Mouse (Mus musculus) hindbrain, postnatal 0 days (tissue): ENCODE measurements around the gene Tmsb10. TPM values are rescaled to one million over a fixed set of nuclear protein-coding genes. Genes with fewer than 3 reads are reported as not detected.

Experiments used
- ATAC-seq: fragments of 200-750 bp; cut with Nextera tagmentation; 2 replicates; pipeline ENCODE4 v1.8.0; 2017; ENCODE audit warnings: mild to moderate bottlenecking, moderate TSS enrichment, moderate library complexity
- DNase-seq: peaks from one replicate; pipeline ENCODE4 v3.0.0-alpha.2; 2015; ENCODE audit warnings: low spot score
- H3K27ac ChIP-seq: fragments of 300-500 bp; sonication (generic); 2 replicates; pipeline ENCODE4 v1.5.1; 2014; ENCODE audit warnings: mild to moderate bottlenecking
- H3K27me3 ChIP-seq: fragments of 300-500 bp; sonication (generic); 2 replicates; pipeline ENCODE4 v1.6.1; 2014; ENCODE audit warnings: low read length, mixed read lengths; ENCODE audit not compliant: insufficient read depth
- H3K36me3 ChIP-seq: fragments of 300-500 bp; sonication (generic); 2 replicates; pipeline ENCODE4 v1.6.1; 2014; ENCODE audit warnings: low read length, mixed read lengths; ENCODE audit not compliant: insufficient read depth
- H3K4me1 ChIP-seq: fragments of 300-500 bp; sonication (generic); 2 replicates; pipeline ENCODE4 v1.6.1; 2014; ENCODE audit warnings: antibody characterized with exemption, low read length, mixed read lengths; ENCODE audit not compliant: insufficient read depth
- H3K4me2 ChIP-seq: fragments of 300-500 bp; sonication (generic); 2 replicates; pipeline ENCODE4 v1.6.1; 2014; ENCODE audit warnings: low read depth, mild to moderate bottlenecking, low read length, moderate library complexity, mixed read lengths
- H3K4me3 ChIP-seq: fragments of 300-500 bp; sonication (generic); 2 replicates; pipeline ENCODE4 v1.5.1; 2014; ENCODE audit warnings: low read length
- H3K9ac ChIP-seq: fragments of 300-500 bp; sonication (generic); replicated peaks from 2 replicates; pipeline ENCODE4 v1.6.1; 2014; ENCODE audit warnings: mild to moderate bottlenecking, low read length, moderate library complexity, mixed read lengths
- H3K9me3 ChIP-seq: fragments of 300-500 bp; sonication (generic); 2 replicates; pipeline ENCODE4 v1.6.1; 2016; ENCODE audit warnings: low read length, mixed read lengths
- CTCF ChIP-seq: IDR thresholded peaks from 2 replicates; pipeline ENCODE4 v1.5.1; 2016; ENCODE audit warnings: antibody characterized with exemption, control low read depth, low read depth
- WGBS: fragments of 180-500 bp; shearing (Covaris S2); extraction: QIAGEN DNeasy Blood & Tissue Kit; methylation state at CpG from one replicate; pipeline ENCODE4 v1.1.7; 2014; 5-methylcytosine and 5-hydroxymethylcytosine counted together
- polyA plus RNA-seq: library from polyadenylated mRNA; unstranded; fragments of >200 nt; fragmentation: Nextera tagmentation; extraction: Ambion mirVana; gene quantifications from 2 replicates; pipeline ENCODE4 v1.2.1, GENCODE M21; 2015
- total RNA-seq: library from RNA; depleted of rRNA; stranded (reverse); fragments of >200 nt; gene quantifications from 2 replicates; pipeline ENCODE4 v1.2.3, GENCODE M21; 2014; rRNA removed

Tmsb10 gene
- total RNA-seq (140 and 166 TPM in 2 replicates), polyA plus RNA-seq (5,541 and 5,741 TPM in 2 replicates)

DNA sequence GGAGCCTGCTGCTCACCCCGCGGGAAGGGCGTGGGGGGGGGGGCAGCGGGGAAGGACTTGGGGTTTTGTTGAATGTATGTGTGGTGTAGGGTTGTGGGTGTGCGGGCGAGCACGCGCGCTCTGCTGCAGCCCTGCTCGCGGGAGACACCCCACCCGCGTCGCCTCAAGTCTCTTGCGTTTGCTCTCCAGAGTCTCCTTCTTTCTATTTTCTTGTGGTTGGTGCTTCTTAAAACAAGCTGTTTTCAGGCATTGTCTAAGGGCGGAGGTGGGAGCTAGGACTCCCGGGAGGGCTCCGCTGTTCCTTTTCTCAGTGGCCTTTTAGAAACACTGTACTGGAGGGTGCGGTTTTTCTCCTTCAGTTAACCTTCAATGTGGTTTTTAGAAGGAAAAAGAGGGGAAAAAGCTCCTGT lies at the start of gene Tmsb10:
TSS of gene Tmsb10 (minus strand) at position 87 of the 410 bp plus-strand sequence.
- peak within 1 kb of the TSS; percentile 87 for H3K4me3 ChIP-seq
- WGBS: under 1% methylated on average over 19 of the region's 19 CpGs
- H3K9me3 ChIP-seq: no peaks in the 10 kb centered on the region
- DNase-seq (no peak), ATAC-seq (peak; percentile 76)
- peaks cover 15% of the 10 kb centered on the region; the same call in 1 of the 2 replicates for H3K4me1 ChIP-seq
- H3K9ac ChIP-seq: peak within 1 kb of the TSS; percentile 98
- H3K4me2 ChIP-seq: peak within 1 kb of the TSS; percentile 72
- no peaks in the 10 kb centered on the region for H3K27me3 ChIP-seq
- TF ChIP-seq CTCF: no peak
- H3K36me3 ChIP-seq: no peaks in the 10 kb centered on the region
- peak within 1 kb of the TSS; percentile 99 for H3K27ac ChIP-seq

DNA sequence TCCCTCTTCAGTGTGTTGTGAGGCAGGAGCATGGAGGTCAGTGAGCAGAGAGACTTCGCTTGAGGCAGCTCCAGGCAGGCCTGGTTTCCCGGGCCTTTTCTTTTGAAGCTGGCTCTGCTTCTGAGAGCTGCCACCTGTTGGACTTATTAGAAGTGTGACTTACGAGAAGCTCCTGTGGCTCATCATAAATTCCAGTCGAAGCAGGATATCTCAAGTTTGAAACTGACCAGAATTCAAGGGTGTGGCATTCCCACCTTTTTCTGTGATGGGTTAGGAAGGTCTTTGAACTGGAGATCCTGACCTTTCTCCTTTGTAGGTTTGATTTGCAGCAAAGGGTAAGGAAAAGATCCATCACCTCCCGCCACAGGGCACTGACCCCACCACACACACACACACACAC lies 45.1 kb upstream of the Tmsb10 start:
- H3K4me1 ChIP-seq: no peaks in the 10 kb centered on the region
- no peak for TF ChIP-seq CTCF
- ATAC-seq: no peak

DNA sequence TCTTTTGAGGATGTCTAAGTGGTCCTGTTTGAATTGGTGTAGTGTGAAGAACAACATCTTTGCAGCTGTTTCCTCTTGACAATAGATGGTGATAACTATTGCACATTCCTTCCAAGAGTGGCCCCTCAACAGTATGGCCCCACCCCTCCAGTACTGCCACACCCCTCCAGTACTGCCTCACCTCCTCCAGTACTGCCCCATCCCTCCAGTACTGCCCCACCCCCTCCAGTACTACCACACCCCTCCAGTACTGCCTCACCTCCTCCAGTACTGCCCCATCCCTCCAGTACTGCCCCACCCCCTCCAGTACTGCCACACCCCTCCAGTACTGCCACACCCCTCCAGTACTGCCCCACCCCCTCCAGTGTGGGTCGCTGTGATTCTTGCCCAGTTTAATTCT lies 43.8 kb upstream of the Tmsb10 start:
- Histone ChIP-seq H3K36me3 (no peaks in the 10 kb centered on the region), H3K4me3 (no peak overlapping the region), H3K27me3 (no peaks in the 10 kb centered on the region), H3K4me2 (no peak overlapping the region), H3K27ac (no peak overlapping the region), H3K9ac (no peak overlapping the region), H3K9me3 (no peaks in the 10 kb centered on the region), H3K4me1 (no peaks in the 10 kb centered on the region)
- TF ChIP-seq CTCF: no peak
- WGBS: 56% methylated on average over 1 of the region's 1 CpGs
- DNase-seq (no peak), ATAC-seq (no peak)

More for the DNA sequence above, 45.1 kb upstream of the Tmsb10 start:
- Histone ChIP-seq H3K36me3 (no peaks in the 10 kb centered on the region), H3K27ac (no peak overlapping the region), H3K9ac (no peak overlapping the region), H3K27me3 (no peaks in the 10 kb centered on the region), H3K4me3 (no peak overlapping the region), H3K9me3 (no peaks in the 10 kb centered on the region), H3K4me2 (no peak overlapping the region)
- DNase-seq: no peak
- WGBS: 85% methylated on average over 5 of the region's 5 CpGs

DNA sequence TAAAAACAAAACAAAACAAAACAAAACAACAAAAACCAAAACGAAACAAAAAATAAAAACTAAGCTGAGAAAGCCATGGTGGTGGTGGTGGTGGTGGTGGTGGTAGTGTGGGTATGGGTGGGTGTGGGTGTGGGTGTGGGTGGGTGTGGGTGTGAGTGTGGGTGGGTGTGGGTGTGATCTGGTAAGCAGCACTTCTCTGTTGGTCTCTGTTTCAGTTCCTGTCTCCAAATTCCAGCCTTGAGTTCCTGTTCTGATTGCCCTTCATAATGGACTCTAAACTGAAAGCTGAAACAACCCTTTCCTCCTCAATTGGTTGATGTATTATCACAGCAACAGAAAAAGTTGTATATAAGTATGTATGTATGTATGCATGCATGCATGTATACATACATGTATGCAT lies 40.3 kb upstream of the Tmsb10 start:
- Histone ChIP-seq H3K4me2 (no peak overlapping the region), H3K4me1 (no peaks in the 10 kb centered on the region), H3K9ac (no peak overlapping the region), H3K27me3 (no peaks in the 10 kb centered on the region), H3K27ac (no peak overlapping the region), H3K4me3 (no peak overlapping the region), H3K9me3 (no peaks in the 10 kb centered on the region), H3K36me3 (no peaks in the 10 kb centered on the region)
- no peak for DNase-seq
- TF ChIP-seq CTCF: no peak
- WGBS: 67% methylated on average over 1 of the region's 1 CpGs
- ATAC-seq: no peak

DNA sequence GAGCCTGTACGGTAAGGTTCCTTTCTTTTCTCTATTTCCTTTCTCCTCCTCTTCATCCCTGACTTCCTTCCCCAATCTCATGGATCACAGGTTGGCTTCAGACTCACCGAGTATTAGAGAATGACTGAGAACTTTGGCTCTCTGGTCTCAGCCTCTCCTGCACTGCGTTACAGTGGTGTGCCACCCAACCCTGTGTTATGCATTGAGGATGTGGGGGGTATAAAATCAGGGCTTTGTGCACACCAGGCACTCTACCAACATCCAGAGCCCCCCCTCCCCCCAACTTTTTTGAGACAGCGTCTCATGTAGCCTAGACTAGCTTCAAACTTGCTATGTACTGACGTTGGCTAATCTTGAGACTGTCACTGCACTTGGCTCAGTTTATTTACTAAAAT lies 35.1 kb upstream of the Tmsb10 start:
- no peak for TF ChIP-seq CTCF
- Histone ChIP-seq H3K27me3 (no peaks in the 10 kb centered on the region), H3K9ac (no peak overlapping the region), H3K4me3 (no peak overlapping the region), H3K9me3 (no peaks in the 10 kb centered on the region), H3K27ac (no peak overlapping the region), H3K4me1 (no peaks in the 10 kb centered on the region), H3K36me3 (no peaks in the 10 kb centered on the region), H3K4me2 (no peak overlapping the region)
- DNase-seq: no peak
- ATAC-seq: no peak
- 86% methylated on average over 5 of the region's 5 CpGs for WGBS

DNA sequence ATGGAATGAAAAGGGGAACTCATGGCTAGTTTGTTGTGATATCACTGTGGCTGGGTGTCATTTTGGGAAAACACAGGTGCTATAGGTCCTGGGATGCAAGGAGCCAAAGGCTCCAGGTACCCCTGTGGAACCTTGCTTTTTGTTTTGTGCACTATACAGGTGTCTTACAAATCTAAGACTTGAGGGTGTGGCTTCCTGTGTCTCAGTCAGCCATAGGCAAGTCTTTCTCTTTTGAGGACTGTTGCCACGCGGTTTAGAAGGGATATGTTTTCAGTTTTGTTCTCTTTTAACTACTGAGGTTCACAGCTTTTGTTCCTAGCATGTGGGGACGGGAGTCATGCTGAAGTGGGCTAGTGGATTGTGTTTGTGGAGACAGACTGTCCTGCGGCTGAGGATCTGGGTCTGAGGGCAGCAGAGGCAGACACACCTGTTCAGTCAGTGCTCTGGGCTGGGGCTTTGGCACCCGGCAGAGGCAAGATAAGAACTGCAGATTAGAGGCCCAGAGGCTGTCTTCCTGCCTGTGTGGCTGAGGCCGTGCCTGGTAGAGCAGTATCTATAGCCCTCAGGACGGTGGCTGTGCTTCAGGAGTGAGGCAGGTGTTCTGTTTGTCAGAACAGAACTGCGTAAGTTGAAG lies 34.6 kb upstream of the Tmsb10 start:
- ATAC-seq: no peak
- WGBS: 74% methylated on average over 8 of the region's 8 CpGs
- H3K9me3 ChIP-seq: no peaks in the 10 kb centered on the region

DNA sequence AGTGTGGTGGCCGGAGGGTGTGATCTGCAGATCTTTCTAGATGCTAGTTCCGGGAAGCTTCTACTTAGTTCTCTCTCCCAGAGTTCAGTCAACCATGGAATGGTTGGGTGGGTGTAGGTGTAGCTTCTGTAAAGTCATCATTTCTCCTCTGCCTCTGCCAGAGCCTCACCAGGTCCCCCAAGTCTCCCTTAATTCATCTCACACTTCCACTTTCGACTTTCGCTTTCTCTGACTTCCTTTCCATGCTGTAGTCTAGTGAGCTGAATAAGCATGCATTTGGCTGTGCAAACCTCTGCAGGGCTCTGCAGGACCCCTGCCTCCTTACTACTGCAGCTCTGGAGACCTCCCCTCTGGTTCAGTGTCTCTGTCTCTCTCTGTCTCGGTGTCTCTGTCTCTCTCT lies 31.7 kb upstream of the Tmsb10 start:
- Histone ChIP-seq H3K36me3 (no peaks in the 10 kb centered on the region), H3K9me3 (no peaks in the 10 kb centered on the region), H3K27ac (no peak overlapping the region), H3K4me3 (no peak overlapping the region), H3K4me1 (no peaks in the 10 kb centered on the region), H3K4me2 (no peak overlapping the region), H3K9ac (no peak overlapping the region), H3K27me3 (no peaks in the 10 kb centered on the region)
- 90% methylated on average over 5 of the region's 5 CpGs for WGBS
- TF ChIP-seq CTCF: no peak
- DNase-seq: no peak
- ATAC-seq: no peak

More for the DNA sequence above, 34.6 kb upstream of the Tmsb10 start:
- no peak overlapping the region for H3K27ac ChIP-seq
- no peaks in the 10 kb centered on the region for H3K36me3 ChIP-seq
- no peaks in the 10 kb centered on the region for H3K27me3 ChIP-seq
- no peak for TF ChIP-seq CTCF
- no peak overlapping the region for H3K4me2 ChIP-seq
- H3K9ac ChIP-seq: no peak overlapping the region
- no peak overlapping the region for H3K4me3 ChIP-seq
- H3K4me1 ChIP-seq: no peaks in the 10 kb centered on the region
- no peak for DNase-seq
